Mouse (Mus musculus): ENCODE measurements around the gene Nedd4. TPM values are rescaled to one million over a fixed set of nuclear protein-coding genes. Genes with fewer than 3 reads are reported as not detected.

The Nedd4 gene
- 541 and 546 TPM in 2 replicates for polyA plus RNA-seq (2015; fragmentation: Nextera tagmentation; extraction: Ambion mirVana)

DNA sequence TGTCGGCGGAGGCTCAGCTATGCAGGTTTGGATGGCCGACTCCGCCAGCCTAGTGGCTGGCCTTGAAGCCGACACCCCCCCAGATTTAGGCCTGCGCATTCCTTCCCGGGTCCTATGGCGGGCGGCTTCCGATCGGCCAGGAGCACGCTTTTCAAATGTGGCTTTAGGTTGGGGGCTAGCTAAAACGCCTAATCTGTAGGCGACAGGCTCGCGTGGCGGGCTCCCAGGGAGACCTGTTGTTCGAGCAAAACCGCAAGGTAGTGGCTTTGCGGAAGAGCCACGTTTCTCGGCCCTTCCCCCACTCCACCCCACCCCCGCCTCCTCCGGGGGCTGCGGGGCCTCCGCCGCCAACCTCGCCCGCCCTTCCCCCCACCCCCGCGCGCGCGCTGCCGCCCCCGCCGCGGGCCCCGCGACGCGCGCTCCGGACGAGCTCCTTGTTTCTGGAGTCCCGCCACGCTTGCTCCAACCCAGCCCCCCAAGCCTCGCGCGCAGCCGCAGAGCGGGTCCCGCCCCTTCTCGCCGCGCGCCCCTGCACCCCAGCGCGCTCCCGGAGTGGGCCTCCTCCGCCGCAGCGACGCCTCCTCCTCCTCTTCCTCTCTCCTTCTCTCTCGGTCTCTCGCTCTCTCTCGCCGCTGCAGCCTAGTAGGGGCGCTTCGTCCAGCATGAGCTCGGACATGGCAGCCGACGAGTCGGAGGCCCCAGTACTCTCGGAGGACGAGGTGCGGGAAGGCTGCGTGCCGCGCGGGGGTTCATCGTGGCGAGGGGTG lies at the start of gene Nedd4:
TSS of gene Nedd4 (plus strand) at position 452 of the 767 bp plus-strand sequence.
- WGBS = under 1% methylated on average over 73 of the region's 83 CpGs
- peak within 1 kb of the TSS; percentile 74 for H3K4me2 ChIP-seq (replicated peaks)
- no peaks in the 10 kb centered on the region for H3K27me3 ChIP-seq
- ATAC-seq (ENCODE audit: insufficient number of reproducible peaks, low FRiP score, low TSS enrichment, low read depth) = peak; percentile 92
- peak within 1 kb of the TSS; percentile 91 for H3K4me3 ChIP-seq (replicated peaks)
- peak within 1 kb of the TSS; percentile 100 for H3K9ac ChIP-seq
- peaks cover 24% of the 10 kb centered on the region for H3K36me3 ChIP-seq
- H3K27ac ChIP-seq (replicated peaks) = peak within 1 kb of the TSS; percentile 99
- peaks cover 35% of the 10 kb centered on the region for H3K4me1 ChIP-seq
- no peaks in the 10 kb centered on the region for H3K9me3 ChIP-seq (replicated peaks)

DNA sequence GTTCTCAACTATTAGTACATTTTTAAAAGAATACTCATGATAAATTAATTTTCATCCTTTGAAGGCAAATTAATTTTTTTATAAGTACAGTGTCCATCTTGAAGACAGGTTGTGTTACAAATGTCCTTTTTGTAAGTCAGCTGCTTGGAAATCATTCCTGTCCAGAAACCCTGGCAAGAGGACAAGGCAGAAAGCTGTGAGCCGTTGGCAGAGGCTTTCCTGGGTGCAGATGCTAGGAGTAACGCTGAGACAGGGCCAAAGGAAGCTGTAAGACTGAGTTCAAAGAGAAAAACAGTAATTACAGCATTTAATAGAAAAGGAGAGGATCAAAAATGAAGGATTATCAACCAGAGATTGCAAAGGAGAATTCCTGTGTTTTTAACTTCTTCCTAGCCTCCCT lies 48.3 kb upstream of the Nedd4 start:
- Histone ChIP-seq H3K4me3 (replicated peaks) (no peak overlapping the region), H3K4me2 (replicated peaks) (no peak overlapping the region), H3K9me3 (replicated peaks) (no peaks in the 10 kb centered on the region), H3K27ac (replicated peaks) (no peak overlapping the region), H3K27me3 (no peaks in the 10 kb centered on the region), H3K9ac (no peak overlapping the region), H3K4me1 (no peaks in the 10 kb centered on the region), H3K36me3 (peaks cover 32% of the 10 kb centered on the region)
- ATAC-seq (ENCODE audit: insufficient number of reproducible peaks, low FRiP score, low TSS enrichment, low read depth) = no peak
- 56% methylated on average over 2 of the region's 2 CpGs for WGBS

GRCm38 (mm10) chr9:72614786-72615480 lies 47.2 kb upstream of the Nedd4 start:
- ATAC-seq (ENCODE audit: insufficient number of reproducible peaks, low FRiP score, low TSS enrichment, low read depth) = no peak
- WGBS = 61% methylated on average over 6 of the region's 6 CpGs
- H3K4me3 ChIP-seq (replicated peaks) = no peak overlapping the region
- H3K4me2 ChIP-seq (replicated peaks) = no peak overlapping the region
- peaks cover 34% of the 10 kb centered on the region for H3K36me3 ChIP-seq
- H3K9ac ChIP-seq = no peak overlapping the region
- H3K27ac ChIP-seq (replicated peaks) = 0 out of 2 replicates have a peak overlapping the region, but pooled peaks have one; percentile 39
- no peaks in the 10 kb centered on the region for H3K27me3 ChIP-seq
- H3K9me3 ChIP-seq (replicated peaks) = no peaks in the 10 kb centered on the region
- no peaks in the 10 kb centered on the region for H3K4me1 ChIP-seq

DNA sequence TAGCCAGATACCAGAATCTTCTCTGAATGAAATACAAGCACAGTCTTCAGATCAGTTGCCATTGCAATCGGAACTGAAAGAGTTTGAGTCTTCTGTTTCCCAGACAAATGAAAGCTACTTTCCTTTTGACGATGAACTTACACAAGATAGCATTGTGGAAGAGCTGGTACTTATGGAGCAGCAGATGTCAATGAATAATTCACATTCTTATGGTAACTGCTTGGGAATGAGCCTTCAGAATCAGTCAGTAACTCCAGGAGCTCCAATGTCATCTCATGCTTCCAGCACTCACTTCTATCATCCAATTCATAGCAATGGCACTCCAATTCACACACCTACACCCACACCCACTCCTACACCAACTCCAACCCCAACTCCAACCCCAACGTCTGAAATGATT lies 44.1 kb upstream of the Nedd4 start:
- Histone ChIP-seq H3K4me3 (replicated peaks) (no peak overlapping the region), H3K9ac (no peak overlapping the region), H3K4me1 (no peaks in the 10 kb centered on the region), H3K9me3 (replicated peaks) (no peaks in the 10 kb centered on the region), H3K4me2 (replicated peaks) (no peak overlapping the region), H3K27me3 (no peaks in the 10 kb centered on the region), H3K36me3 (peaks cover 31% of the 10 kb centered on the region), H3K27ac (replicated peaks) (no peak overlapping the region)
- WGBS = 86% methylated on average over 3 of the region's 3 CpGs
- ATAC-seq (ENCODE audit: insufficient number of reproducible peaks, low FRiP score, low TSS enrichment, low read depth) = no peak

- 97% methylated on average over 1 of the region's 1 CpGs for WGBS
- no peak overlapping the region for H3K27ac ChIP-seq (replicated peaks)
- no peak for ATAC-seq (ENCODE audit: insufficient number of reproducible peaks, low FRiP score, low TSS enrichment, low read depth)
These were observed 38.5 kb upstream of the Nedd4 start for GRCm38 (mm10) chr9:72623605-72624004.

DNA sequence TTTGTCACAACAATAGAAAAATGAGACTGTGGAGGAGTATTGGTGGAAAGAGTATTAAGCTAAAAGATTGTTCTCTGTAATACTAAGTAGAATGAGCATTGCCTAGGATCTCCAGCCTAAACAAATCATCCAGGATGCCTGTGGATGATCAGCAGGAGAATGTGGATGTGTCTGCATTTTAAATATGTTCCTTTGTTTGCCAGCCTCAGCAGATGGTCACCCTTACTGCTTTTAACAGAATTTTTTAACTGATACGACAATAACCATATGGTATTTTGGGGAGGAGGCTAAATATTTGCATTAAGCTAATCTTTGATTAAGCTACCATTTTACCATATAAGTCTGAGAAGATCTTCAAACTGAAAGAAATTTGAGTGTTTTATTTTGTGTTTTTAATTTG lies 34.5 kb upstream of the Nedd4 start:
- Histone ChIP-seq H3K27me3 (no peaks in the 10 kb centered on the region), H3K27ac (replicated peaks) (no peak overlapping the region), H3K9ac (no peak overlapping the region), H3K4me1 (peaks cover 11% of the 10 kb centered on the region), H3K4me2 (replicated peaks) (no peak overlapping the region), H3K9me3 (replicated peaks) (no peaks in the 10 kb centered on the region), H3K4me3 (replicated peaks) (no peak overlapping the region), H3K36me3 (no peaks in the 10 kb centered on the region)
- 36% methylated on average over 1 of the region's 1 CpGs for WGBS
- no peak for ATAC-seq (ENCODE audit: insufficient number of reproducible peaks, low FRiP score, low TSS enrichment, low read depth)

More at GRCm38 (mm10) chr9:72623605-72624004, 38.5 kb upstream of the Nedd4 start:
- Histone ChIP-seq H3K4me2 (replicated peaks) (no peak overlapping the region), H3K4me1 (peaks cover 7% of the 10 kb centered on the region), H3K27me3 (no peaks in the 10 kb centered on the region), H3K36me3 (peaks cover 9% of the 10 kb centered on the region; the same call in 1 of the 2 replicates), H3K4me3 (replicated peaks) (no peak overlapping the region), H3K9ac (no peak overlapping the region), H3K9me3 (replicated peaks) (no peaks in the 10 kb centered on the region)

DNA sequence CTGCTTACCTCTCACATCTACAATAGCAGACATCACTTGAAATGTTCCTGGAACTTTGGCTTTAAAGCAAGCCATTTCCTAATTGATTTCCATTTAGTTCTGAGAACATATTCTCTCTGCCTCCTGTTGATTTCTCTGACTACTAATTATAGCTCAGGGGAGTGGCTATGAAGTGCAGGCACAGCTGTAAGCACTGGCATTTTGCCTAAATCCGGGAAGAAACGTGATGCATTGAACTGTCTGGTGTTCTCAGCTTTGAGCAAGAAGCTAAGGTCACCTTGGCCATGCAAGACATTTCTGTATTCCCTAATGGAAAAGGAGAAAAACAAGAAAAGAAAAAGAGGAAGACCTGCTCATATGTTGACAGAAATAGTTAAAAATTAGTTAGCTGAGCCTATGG lies 33.6 kb upstream of the Nedd4 start:
- Histone ChIP-seq H3K9me3 (replicated peaks) (no peaks in the 10 kb centered on the region), H3K4me1 (peaks cover 11% of the 10 kb centered on the region), H3K4me3 (replicated peaks) (no peak overlapping the region), H3K4me2 (replicated peaks) (no peak overlapping the region), H3K36me3 (no peaks in the 10 kb centered on the region), H3K9ac (no peak overlapping the region), H3K27me3 (no peaks in the 10 kb centered on the region), H3K27ac (replicated peaks) (peak overlapping the region; percentile 58)
- ATAC-seq (ENCODE audit: insufficient number of reproducible peaks, low FRiP score, low TSS enrichment, low read depth) = no peak
- WGBS = 3% methylated on average over 2 of the region's 2 CpGs

- Histone ChIP-seq H3K9ac (no peak overlapping the region), H3K4me2 (replicated peaks) (no peak overlapping the region), H3K9me3 (replicated peaks) (no peaks in the 10 kb centered on the region), H3K4me1 (peaks cover 11% of the 10 kb centered on the region), H3K36me3 (no peaks in the 10 kb centered on the region), H3K27ac (replicated peaks) (no peak overlapping the region), H3K27me3 (no peaks in the 10 kb centered on the region), H3K4me3 (replicated peaks) (no peak overlapping the region)
- ATAC-seq (ENCODE audit: insufficient number of reproducible peaks, low FRiP score, low TSS enrichment, low read depth) = no peak
- 50% methylated on average over 1 of the region's 1 CpGs for WGBS
These were observed 29.9 kb upstream of the Nedd4 start for GRCm38 (mm10) chr9:72632198-72632597.

- H3K27me3 ChIP-seq = no peaks in the 10 kb centered on the region
- no peak overlapping the region for H3K9ac ChIP-seq
- no peak overlapping the region for H3K4me3 ChIP-seq (replicated peaks)
- H3K36me3 ChIP-seq = no peaks in the 10 kb centered on the region
- no peak overlapping the region for H3K27ac ChIP-seq (replicated peaks)
- no peaks in the 10 kb centered on the region for H3K9me3 ChIP-seq (replicated peaks)
- ATAC-seq (ENCODE audit: insufficient number of reproducible peaks, low FRiP score, low TSS enrichment, low read depth) = no peak
- H3K4me1 ChIP-seq = peaks cover 12% of the 10 kb centered on the region
- no peak overlapping the region for H3K4me2 ChIP-seq (replicated peaks)
These were observed 27.0 kb upstream of the Nedd4 start for GRCm38 (mm10) chr9:72635134-72635533.

GRCm38 (mm10) chr9:72636547-72636946 lies 25.6 kb upstream of the Nedd4 start:
- no peaks in the 10 kb centered on the region for H3K27me3 ChIP-seq
- H3K4me3 ChIP-seq (replicated peaks) = no peak overlapping the region
- H3K27ac ChIP-seq (replicated peaks) = no peak overlapping the region
- 88% methylated on average over 7 of the region's 7 CpGs for WGBS
- H3K4me1 ChIP-seq = peaks cover 26% of the 10 kb centered on the region
- no peaks in the 10 kb centered on the region for H3K36me3 ChIP-seq
- ATAC-seq (ENCODE audit: insufficient number of reproducible peaks, low FRiP score, low TSS enrichment, low read depth) = no peak
- H3K9ac ChIP-seq = no peak overlapping the region
- H3K4me2 ChIP-seq (replicated peaks) = no peak overlapping the region
- H3K9me3 ChIP-seq (replicated peaks) = no peaks in the 10 kb centered on the region

GRCm38 (mm10) chr9:72637243-72637642 lies 24.9 kb upstream of the Nedd4 start:
- WGBS = 74% methylated on average over 8 of the region's 8 CpGs
- no peak for ATAC-seq (ENCODE audit: insufficient number of reproducible peaks, low FRiP score, low TSS enrichment, low read depth)
- Histone ChIP-seq H3K4me3 (replicated peaks) (no peak overlapping the region), H3K27ac (replicated peaks) (no peak overlapping the region), H3K4me2 (replicated peaks) (no peak overlapping the region), H3K36me3 (no peaks in the 10 kb centered on the region), H3K9me3 (replicated peaks) (no peaks in the 10 kb centered on the region), H3K4me1 (peaks cover 26% of the 10 kb centered on the region), H3K9ac (no peak overlapping the region), H3K27me3 (no peaks in the 10 kb centered on the region)

Data from embryonic facial prominence, embryonic 15.5 days (tissue).